Mouse (Mus musculus): ENCODE results near the gene Wdr18.

DNA sequence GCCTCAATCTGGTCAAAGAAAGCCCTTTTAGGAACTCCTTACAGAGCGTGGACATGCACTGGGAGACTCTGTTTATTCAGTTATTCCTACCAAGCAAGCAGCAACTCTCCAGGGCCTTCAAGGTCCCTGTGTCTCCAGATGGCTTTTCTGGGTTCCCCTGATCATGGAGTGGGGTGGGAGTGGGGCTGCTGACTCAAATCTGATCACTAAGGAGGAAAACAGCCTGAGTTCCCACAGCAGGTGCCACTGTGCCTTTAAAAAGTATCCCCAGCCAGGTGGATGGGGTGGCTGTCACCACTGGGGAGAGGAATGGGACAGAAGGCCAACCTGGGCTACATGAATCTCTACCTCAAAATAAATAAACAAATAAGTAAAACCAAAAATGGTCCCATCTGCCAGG is 17.0 kb upstream of the Wdr18 start:
- no peak for TF ChIP-seq CTCF (IDR thresholded peaks at IDR 0.05; ENCODE audit: low read depth)
- TF ChIP-seq EP300 (optimal IDR thresholded peaks at IDR 0.05), result no peak

Data from stomach, postnatal 0 days (tissue).